Mouse (Mus musculus) liver, adult 2 months (tissue): ENCODE results near the gene Iqcf1. TPM values are rescaled to one million over a fixed set of nuclear protein-coding genes. Genes with fewer than 3 reads are reported as not detected.

Experiments used
- DNase-seq: peaks from one replicate; pipeline ENCODE4 v3.0.0-alpha.2; 2011; ENCODE audit warnings: low read depth, low spot score; ENCODE audit errors: extremely low read depth
- H3K27ac ChIP-seq: fragments of 200-500 bp; replicated peaks from 2 replicates; pipeline ENCODE4 v1.5.1; 2012; ENCODE audit warnings: low read depth, mild to moderate bottlenecking, control low read depth, inconsistent platforms, low read length; ENCODE audit not compliant: insufficient read depth
- H3K27me3 ChIP-seq: fragments of 200-500 bp; 2 replicates; pipeline ENCODE4 v1.6.1; 2012; ENCODE audit warnings: mild to moderate bottlenecking, moderate library complexity, low read length, inconsistent platforms; ENCODE audit not compliant: control insufficient read depth, insufficient read depth
- H3K36me3 ChIP-seq: fragments of 200-500 bp; 2 replicates; pipeline ENCODE4 v1.6.1; 2012; ENCODE audit warnings: low read length, inconsistent platforms; ENCODE audit not compliant: control insufficient read depth, insufficient read depth
- H3K4me1 ChIP-seq: fragments of 200-500 bp; 2 replicates; pipeline ENCODE4 v1.6.1; 2011; ENCODE audit warnings: low read length; ENCODE audit not compliant: control insufficient read depth, insufficient read depth
- H3K4me3 ChIP-seq: fragments of 200-500 bp; 2 replicates; pipeline ENCODE4 v1.5.1; 2011; ENCODE audit warnings: low read depth, mild to moderate bottlenecking, control low read depth, low read length, moderate library complexity; ENCODE audit not compliant: insufficient read depth
- H3K79me2 ChIP-seq: fragments of 200-500 bp; 2 replicates; pipeline ENCODE4 v1.6.1; 2012; ENCODE audit warnings: inconsistent platforms, mild to moderate bottlenecking, low read length, moderate library complexity; ENCODE audit not compliant: control insufficient read depth, insufficient read depth
- H3K9ac ChIP-seq: fragments of 200-500 bp; 2 replicates; pipeline ENCODE4 v1.6.1; 2012; ENCODE audit warnings: low read depth, mild to moderate bottlenecking, control low read depth, inconsistent platforms, low read length
- CTCF ChIP-seq: fragments of 200-500 bp; IDR thresholded peaks from 2 replicates; pipeline ENCODE4 v1.5.1; 2011; ENCODE audit warnings: low read depth, low read length, control low read depth
- POLR2A ChIP-seq: fragments of 200-500 bp; IDR thresholded peaks from 2 replicates; pipeline ENCODE4 v1.6.1; 2011; ENCODE audit warnings: low read length, control low read depth; ENCODE audit not compliant: insufficient read depth; ENCODE audit errors: extremely low read depth
- WGBS: fragments of 180-500 bp; shearing (Covaris S2); methylation state at CpG from one replicate; pipeline ENCODE4 v1.1.7; 2018; 5-methylcytosine and 5-hydroxymethylcytosine counted together
- polyA plus RNA-seq: library from polyadenylated mRNA; depleted of rRNA; stranded (reverse); fragments of >200 nt; gene quantifications from 2 replicates; pipeline ENCODE4 v1.2.3, GENCODE M21; 2012
- total RNA-seq: library from RNA; depleted of rRNA; stranded (reverse); fragments of >200 nt; gene quantifications from 2 replicates; pipeline ENCODE4 v1.2.3, GENCODE M21; 2014

Gene Iqcf1
- total and polyA plus RNA-seq, 2 experiments, result not detected

GRCm38 (mm10) chr9:106463122-106464063 lies 36.4 kb upstream of the Iqcf1 start:
- TF ChIP-seq CTCF (no peak), POLR2A (no peak)
- Histone ChIP-seq H3K4me1 (no peaks in the 10 kb centered on the region), H3K36me3 (no peaks in the 10 kb centered on the region; the same call in 1 of the 2 replicates), H3K79me2 (no peaks in the 10 kb centered on the region), H3K9ac (no peak overlapping the region), H3K27ac (no peak overlapping the region), H3K4me3 (no peak overlapping the region), H3K27me3 (no peaks in the 10 kb centered on the region)
- no peak for DNase-seq
- 95% methylated on average over 21 of the region's 21 CpGs for WGBS

GRCm38 (mm10) chr9:106464751-106465541 lies 34.8 kb upstream of the Iqcf1 start:
- Histone ChIP-seq H3K79me2 (no peaks in the 10 kb centered on the region), H3K27me3 (no peaks in the 10 kb centered on the region), H3K9ac (peak overlapping the region; percentile 37; the same call in 1 of the 2 replicates), H3K27ac (no peak overlapping the region), H3K4me1 (peaks cover 2% of the 10 kb centered on the region; the same call in 1 of the 2 replicates), H3K36me3 (no peaks in the 10 kb centered on the region; the same call in 1 of the 2 replicates), H3K4me3 (peak overlapping the region; percentile 42; the same call in 1 of the 2 replicates)
- TF ChIP-seq CTCF, result no peak
- TF ChIP-seq POLR2A, result no peak
- no peak for DNase-seq
- WGBS, result 5% methylated on average over 97 of the region's 99 CpGs

GRCm38 (mm10) chr9:106465571-106466200 lies 34.1 kb upstream of the Iqcf1 start, which contains the start of gene Gpr62:
Gpr62 (minus strand) TSS chr9:106465938.
- Histone ChIP-seq H3K27ac (no peak within 1 kb of the TSS), H3K36me3 (no peaks in the 10 kb centered on the region; the same call in 1 of the 2 replicates), H3K9ac (peak within 1 kb of the TSS; percentile 37; the same call in 1 of the 2 replicates), H3K4me3 (peak within 1 kb of the TSS; percentile 42; the same call in 1 of the 2 replicates), H3K79me2 (no peaks in the 10 kb centered on the region), H3K4me1 (peaks cover 2% of the 10 kb centered on the region; the same call in 1 of the 2 replicates), H3K27me3 (no peaks in the 10 kb centered on the region)
- DNase-seq, result no peak
- TF ChIP-seq POLR2A (no peak), CTCF (no peak)
- 48% methylated on average over 26 of the region's 26 CpGs for WGBS

GRCm38 (mm10) chr9:106466721-106467120 lies 33.0 kb upstream of the Iqcf1 start:
- no peaks in the 10 kb centered on the region for H3K27me3 ChIP-seq

GRCm38 (mm10) chr9:106467746-106468145 lies 32.0 kb upstream of the Iqcf1 start:
- H3K27me3 ChIP-seq, result no peaks in the 10 kb centered on the region
- H3K36me3 ChIP-seq, result no peaks in the 10 kb centered on the region
- H3K4me1 ChIP-seq, result peaks cover 2% of the 10 kb centered on the region; the same call in 1 of the 2 replicates
- H3K79me2 ChIP-seq, result no peaks in the 10 kb centered on the region
- DNase-seq, result no peak
- WGBS, result 89% methylated on average over 7 of the region's 7 CpGs
- TF ChIP-seq POLR2A (no peak), CTCF (no peak)
- no peak overlapping the region for H3K27ac ChIP-seq
- H3K9ac ChIP-seq, result no peak overlapping the region
- no peak overlapping the region for H3K4me3 ChIP-seq

More at GRCm38 (mm10) chr9:106466721-106467120, 33.0 kb upstream of the Iqcf1 start:
- Histone ChIP-seq H3K27ac (no peak overlapping the region), H3K9ac (no peak overlapping the region), H3K36me3 (no peaks in the 10 kb centered on the region; the same call in 1 of the 2 replicates), H3K79me2 (no peaks in the 10 kb centered on the region), H3K4me1 (peaks cover 2% of the 10 kb centered on the region; the same call in 1 of the 2 replicates), H3K4me3 (no peak overlapping the region)
- no peak for TF ChIP-seq CTCF
- TF ChIP-seq POLR2A, result no peak
- WGBS, result 79% methylated on average over 6 of the region's 6 CpGs
- no peak for DNase-seq
